Mouse (Mus musculus) olfactory bulb, adult 2 months (tissue): ENCODE measurements around the gene Lce3f.
A peak's percentile ranks its signal among the peaks of the same experiment; 100 is the strongest.

Experiments used
- CTCF ChIP-seq: fragments of 200-500 bp; IDR thresholded peaks from 2 replicates; pipeline ENCODE4 v1.5.1; 2012; ENCODE audit warnings: low read depth, mild to moderate bottlenecking, low read length, moderate library complexity; ENCODE audit not compliant: insufficient read depth
- POLR2A ChIP-seq: fragments of 200-500 bp; IDR thresholded peaks from 2 replicates; pipeline ENCODE4 v1.6.1; 2012; ENCODE audit warnings: mild to moderate bottlenecking, low read depth, low read length, moderate library complexity; ENCODE audit not compliant: insufficient read depth

GRCm38 (mm10) chr3:92998691-92999090, 6.7 kb downstream of the Lce3f start:
- TF ChIP-seq POLR2A (no peak), CTCF (peak; percentile 85)
